Comparison of ENCODE assay signal across 28 mouse cellular contexts in genomic region chr11:20849403-20849802, GRCm38 (mm10). TPM values are rescaled to one million over a fixed set of nuclear protein-coding genes. Genes with fewer than 3 reads are reported as not detected.
DNase-seq lines count a peak whose midpoint lies in the region; ATAC-seq and TF ChIP-seq lines count a peak whose summit lies in the region.
"Had no signal": no experiment of that assay in that cellular context is flagged by ENCODE, and none has a peak within 500 bp of the region (broad histone marks: within the 10 kb centered on the region; RNA-seq: fewer than 3 reads in every experiment).

No protein-coding gene starts in this region.

- ATAC-seq in embryonic facial prominence, embryonic 13.5 days (ENCODE audit: insufficient number of reproducible peaks, insufficient read depth, low FRiP score, low TSS enrichment, low read depth) = peak; percentile 60; the same call in 1 of the 2 replicates
- no peak for ATAC-seq in megakaryocyte, adult 5-6 weeks (ENCODE audit: poor library complexity, severe bottlenecking)
- no peak for ATAC-seq in limb, embryonic 15.5 days (ENCODE audit: insufficient number of reproducible peaks, low FRiP score, low TSS enrichment, low read depth)
- ATAC-seq: forebrain, embryonic 15.5 days; inflammation-experienced regulatory T-cells, adult 6 months; liver, embryonic 12.5 days; liver, postnatal 0 days; midbrain, embryonic 15.5 days had no signal

- peaks cover 22% of the 10 kb centered on the region for H3K4me1 ChIP-seq in embryonic facial prominence, embryonic 13.5 days
- H3K4me1 ChIP-seq in embryonic facial prominence, embryonic 10.5 days = peaks cover 17% of the 10 kb centered on the region
- peaks cover 12% of the 10 kb centered on the region for H3K4me1 ChIP-seq in heart, adult 2 months (ENCODE audit: control insufficient read depth, insufficient read depth, low read length)
- peaks cover 56% of the 10 kb centered on the region for H3K4me1 ChIP-seq in megakaryocyte, embryonic 14.5 days
- peaks cover 15% of the 10 kb centered on the region for H3K4me1 ChIP-seq in limb, embryonic 15.5 days
- H3K4me1 ChIP-seq: kidney, embryonic 15.5 days; liver, embryonic 12.5 days; midbrain, embryonic 15.5 days; stomach, embryonic 15.5 days had no signal

- no peak for TF ChIP-seq EP300 in heart, adult 2 months (IDR thresholded peaks at IDR 0.05; ENCODE audit: insufficient read depth, low read depth, low read length)

- no peak overlapping the region for H3K4me2 ChIP-seq in embryonic facial prominence, embryonic 13.5 days
- no peak overlapping the region for H3K4me2 ChIP-seq in limb, embryonic 15.5 days
- H3K4me2 ChIP-seq: forebrain, embryonic 15.5 days; heart, embryonic 15.5 days; hindbrain, embryonic 15.5 days; kidney, embryonic 15.5 days; liver, embryonic 12.5 days; midbrain, embryonic 15.5 days; stomach, embryonic 15.5 days had no signal

- H3K27ac ChIP-seq in embryonic facial prominence, embryonic 13.5 days = peak overlapping the region; percentile 64
- H3K27ac ChIP-seq in embryonic facial prominence, embryonic 10.5 days (replicated peaks) = no peak overlapping the region
- H3K27ac ChIP-seq in heart, adult 2 months = peak overlapping the region; percentile 30
- peak overlapping the region; percentile 63 for H3K27ac ChIP-seq in limb, embryonic 15.5 days
- H3K27ac ChIP-seq: forebrain, embryonic 15.5 days; heart, embryonic 15.5 days; hindbrain, embryonic 15.5 days; kidney, embryonic 15.5 days; layer of hippocampus, adult 2 months; liver, embryonic 12.5 days; midbrain, embryonic 15.5 days; stomach, embryonic 15.5 days had no signal

- intact Hi-C loops in heart, adult 2 months (cut with DNase I) = no loop called here

- TF ChIP-seq CTCF in heart, adult 2 months (IDR thresholded peaks at IDR 0.05) = no peak

- H3K4me3 ChIP-seq in embryonic facial prominence, embryonic 13.5 days = no peak overlapping the region
- H3K4me3 ChIP-seq in embryonic facial prominence, embryonic 10.5 days = no peak overlapping the region
- no peak overlapping the region for H3K4me3 ChIP-seq in heart, adult 2 months
- H3K4me3 ChIP-seq in megakaryocyte, embryonic 14.5 days (replicated peaks) = peak overlapping the region; percentile 68
- no peak overlapping the region for H3K4me3 ChIP-seq in limb, embryonic 15.5 days
- H3K4me3 ChIP-seq: forebrain, embryonic 15.5 days; heart, embryonic 15.5 days; hindbrain, embryonic 15.5 days; kidney, embryonic 15.5 days; layer of hippocampus, adult 2 months; liver, embryonic 12.5 days; midbrain, embryonic 15.5 days; stomach, embryonic 15.5 days had no signal

- no peaks in the 10 kb centered on the region for H3K9me3 ChIP-seq in embryonic facial prominence, embryonic 13.5 days
- H3K9me3 ChIP-seq in embryonic facial prominence, embryonic 10.5 days = no peaks in the 10 kb centered on the region
- no peaks in the 10 kb centered on the region for H3K9me3 ChIP-seq in megakaryocyte, embryonic 14.5 days
- no peaks in the 10 kb centered on the region for H3K9me3 ChIP-seq in limb, embryonic 15.5 days
- H3K9me3 ChIP-seq: forebrain, embryonic 15.5 days; heart, embryonic 15.5 days; hindbrain, embryonic 15.5 days; kidney, embryonic 15.5 days; liver, embryonic 12.5 days; midbrain, embryonic 15.5 days; stomach, embryonic 15.5 days had no signal

- no peaks in the 10 kb centered on the region for H3K27me3 ChIP-seq in embryonic facial prominence, embryonic 13.5 days
- H3K27me3 ChIP-seq in embryonic facial prominence, embryonic 10.5 days (replicated peaks; ENCODE audit: low read depth, poor library complexity, severe bottlenecking) = no peaks in the 10 kb centered on the region
- H3K27me3 ChIP-seq in heart, adult 2 months (ENCODE audit: control insufficient read depth, insufficient read depth, low read length) = no peaks in the 10 kb centered on the region
- H3K27me3 ChIP-seq in megakaryocyte, embryonic 14.5 days (replicated peaks) = peaks cover 38% of the 10 kb centered on the region
- H3K27me3 ChIP-seq in limb, embryonic 15.5 days = no peaks in the 10 kb centered on the region
- H3K27me3 ChIP-seq: CH12.LX; forebrain, embryonic 15.5 days; heart, embryonic 15.5 days; hindbrain, embryonic 15.5 days; kidney, embryonic 15.5 days; midbrain, embryonic 15.5 days; stomach, embryonic 15.5 days had no signal

- 55% methylated on average over 5 of the region's 5 CpGs for WGBS in embryonic facial prominence, embryonic 13.5 days
- 79% methylated on average over 5 of the region's 5 CpGs for WGBS in embryonic facial prominence, embryonic 10.5 days
- WGBS in heart, adult 2 months = 65% methylated on average over 5 of the region's 5 CpGs
- 55% methylated on average over 5 of the region's 5 CpGs for WGBS in limb, embryonic 15.5 days

- no peaks in the 10 kb centered on the region for H3K79me2 ChIP-seq in heart, adult 2 months (replicated peaks; ENCODE audit: control insufficient read depth, insufficient read depth, low read length)

- DNase-seq in embryonic facial prominence, embryonic 10.5 days (ENCODE audit: low spot score) = no peak
- DNase-seq in heart, adult 2 months = no peak
- DNase-seq in heart, adult 9 months (ENCODE audit: low spot score in 2 of 2) = no peak
- no peak for DNase-seq in neural tube, embryonic 10.5 days (ENCODE audit: extremely low spot score, low spot score)
- DNase-seq: adrenal gland, adult 8-10 months; cerebellum, adult 8-10 months; cerebellum, postnatal 25 days; gastrocnemius, postnatal 25 days; kidney, adult 11 months; kidney, postnatal 36 days; liver, postnatal 0 days; lung, postnatal 36 days; right cerebral cortex, postnatal 25 days; thymus, postnatal 14 days had no signal

- TF ChIP-seq POLR2A in heart, adult 2 months (IDR thresholded peaks at IDR 0.05; ENCODE audit: insufficient read depth, low read depth, low read length) = no peak

- H3K9ac ChIP-seq in embryonic facial prominence, embryonic 13.5 days = no peak overlapping the region
- H3K9ac ChIP-seq in heart, adult 2 months (ENCODE audit: low read depth, low read length) = 0 out of 2 replicates have a peak overlapping the region, but pooled peaks have one; percentile 1
- H3K9ac ChIP-seq in limb, embryonic 15.5 days = no peak overlapping the region
- H3K9ac ChIP-seq: forebrain, embryonic 15.5 days; heart, embryonic 15.5 days; hindbrain, embryonic 15.5 days; kidney, embryonic 15.5 days; liver, embryonic 12.5 days; liver, postnatal 0 days; midbrain, embryonic 15.5 days; stomach, embryonic 15.5 days had no signal

- no peaks in the 10 kb centered on the region for H3K36me3 ChIP-seq in embryonic facial prominence, embryonic 13.5 days
- H3K36me3 ChIP-seq in embryonic facial prominence, embryonic 10.5 days (replicated peaks) = no peaks in the 10 kb centered on the region
- no peaks in the 10 kb centered on the region for H3K36me3 ChIP-seq in heart, adult 2 months (ENCODE audit: control insufficient read depth, insufficient read depth, low read length)
- H3K36me3 ChIP-seq in megakaryocyte, embryonic 14.5 days (replicated peaks; ENCODE audit: low read length) = no peaks in the 10 kb centered on the region
- H3K36me3 ChIP-seq in limb, embryonic 15.5 days = no peaks in the 10 kb centered on the region
- H3K36me3 ChIP-seq: forebrain, embryonic 15.5 days; heart, embryonic 15.5 days; hindbrain, embryonic 15.5 days; kidney, embryonic 15.5 days; liver, embryonic 12.5 days; midbrain, embryonic 15.5 days; stomach, embryonic 15.5 days had no signal

RNA-seq across cellular contexts. Expression of gene Lgalsl, which starts 18.5 kb away (rescaled TPM):
- polyA plus RNA-seq in embryonic facial prominence, embryonic 13.5 days (2015; fragmentation: Nextera tagmentation; extraction: Ambion mirVana) = 55.0 and 60.6 TPM in 2 replicates
- polyA plus RNA-seq in embryonic facial prominence, embryonic 10.5 days (2016; fragmentation: Nextera tagmentation; extraction: Ambion mirVana) = 28.7 and 30.2 TPM in 2 replicates
- total RNA-seq in heart, adult 2 months (2021) = 10 to 100 TPM; 31.7 to 37.9 TPM
- 12.7 and 17.2 TPM in 2 replicates for polyA plus RNA-seq in heart, adult 2 months (2012; rRNA removed)
- polyA plus RNA-seq in megakaryocyte, embryonic 14.5 days (2012; ENCODE audit: insufficient read depth, low replicate concordance) = 3.2 and 15.8 TPM in 2 replicates
- 2.2 and 3.6 TPM in 2 replicates for total RNA-seq in megakaryocyte, adult 5-6 weeks (2015)
- 1.4 and 2.8 TPM in 2 replicates for total RNA-seq in megakaryocyte, adult 5-6 weeks (2017)
- 80.3 and 87.4 TPM in 2 replicates for polyA plus RNA-seq in limb, embryonic 15.5 days (2015; fragmentation: Nextera tagmentation; extraction: Ambion mirVana)
